Mouse (Mus musculus): ENCODE results near the gene 9230112D13Rik. TPM values are rescaled to one million over a fixed set of nuclear protein-coding genes. Genes with fewer than 3 reads are reported as not detected.

The 9230112D13Rik gene
- polyA plus RNA-seq (2012; rRNA removed): not detected in 2 replicates

DNA sequence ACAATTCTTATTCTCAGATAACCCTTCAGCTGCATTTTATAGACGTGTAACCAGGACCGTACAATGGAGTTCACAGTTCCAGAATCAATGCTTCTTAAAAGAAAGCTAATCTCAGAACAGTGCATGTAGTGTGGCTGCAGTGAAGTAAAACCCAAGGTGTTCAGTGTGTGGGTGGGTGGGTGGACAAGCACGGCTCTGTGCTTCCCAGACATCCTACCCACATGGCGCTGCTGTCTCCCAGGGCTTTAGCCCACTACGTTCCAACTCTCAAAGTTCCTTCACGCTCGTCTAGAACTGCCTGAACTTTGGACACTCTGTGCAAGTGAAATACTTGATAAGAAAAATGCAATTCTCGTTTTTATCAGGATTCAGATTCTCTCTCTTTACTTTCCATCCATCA lies at the start of gene 9230112D13Rik:
Gene 9230112D13Rik (minus strand): TSS at position 101 of the 400 bp plus-strand sequence.

DNA sequence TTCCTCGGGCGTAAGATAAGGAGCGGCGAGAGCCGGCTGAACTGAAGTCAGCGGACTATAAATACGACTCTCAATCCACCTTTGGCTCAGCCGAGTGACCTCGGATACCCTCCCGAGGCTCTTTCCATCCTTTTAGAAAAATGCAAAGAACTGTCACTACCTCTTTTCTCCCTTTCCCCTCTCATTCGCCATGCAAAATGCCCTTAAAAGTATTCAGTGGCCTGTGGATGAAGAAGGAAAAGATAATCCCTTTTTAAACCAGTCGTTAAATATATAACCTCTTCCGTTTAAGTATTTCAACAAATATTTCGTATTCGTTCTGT lies 19.3 kb downstream of the 9230112D13Rik start, which contains the start of gene Bmpr1a:
Gene Bmpr1a (minus strand): TSS at position 17 of the 323 bp plus-strand sequence.

Other genes with a start within 250 kb of the 9230112D13Rik start
- gene Shld2, start 212.3 kb downstream of the 9230112D13Rik start, polyA plus RNA-seq (2012; rRNA removed): 2.7 and 3.4 TPM in 2 replicates
- 171 and 203 TPM in 2 replicates for gene Glud1, start 212.1 kb downstream of the 9230112D13Rik start, polyA plus RNA-seq (2012; rRNA removed)
- not detected in 2 replicates for gene Fam25c, start 167.4 kb downstream of the 9230112D13Rik start, polyA plus RNA-seq (2012; rRNA removed)
- gene Sncg, start 148.0 kb downstream of the 9230112D13Rik start, polyA plus RNA-seq (2012; rRNA removed): 0.12 and 0.21 TPM in 2 replicates
- 1.2 and 1.3 TPM in 2 replicates for gene Mmrn2, start 147.3 kb downstream of the 9230112D13Rik start, polyA plus RNA-seq (2012; rRNA removed)
- 3.0 and 3.2 TPM in 2 replicates for gene Bmpr1a, start 19.5 kb downstream of the 9230112D13Rik start, polyA plus RNA-seq (2012; rRNA removed)
- gene Ldb3, start 65.9 kb upstream of the 9230112D13Rik start, polyA plus RNA-seq (2012; rRNA removed): 0.06 and 0.88 TPM in 2 replicates
- gene Opn4, start 77.3 kb upstream of the 9230112D13Rik start, polyA plus RNA-seq (2012; rRNA removed): not detected in 2 replicates
- 25.1 and 29.3 TPM in 2 replicates for gene Wapl, start 151.1 kb upstream of the 9230112D13Rik start, polyA plus RNA-seq (2012; rRNA removed)

Measured in liver, embryonic 14 days (tissue).